Mouse (Mus musculus) spleen, adult 2 months (tissue): Measurements from ENCODE around the gene Dhdh.
"Not testable (repeated sequence)": the region's sequence is repeated elsewhere in the genome, so short reads cannot be mapped to it uniquely, and the experiment has no call there.

ENCODE experiments used
- CTCF ChIP-seq: fragments of 200-500 bp; IDR thresholded peaks from 2 replicates; pipeline ENCODE4 v1.5.1; 2011; ENCODE audit warnings: mild to moderate bottlenecking, inconsistent platforms; ENCODE audit not compliant: insufficient read depth, insufficient read length, insufficient replicate concordance; ENCODE audit errors: extremely low read depth
- POLR2A ChIP-seq: fragments of 200-500 bp; IDR thresholded peaks from 2 replicates; pipeline ENCODE4 v1.6.1; 2011; ENCODE audit warnings: low read depth, low read length, inconsistent platforms

GRCm38 (mm10) chr7:45484985-45485384 is 3.6 kb downstream of the Dhdh start:
- TF ChIP-seq CTCF, POLR2A: not testable (repeated sequence)
